Mouse (Mus musculus) duodenum, adult 2 months (tissue): ENCODE data around the gene Vmn1r181. TPM values are rescaled to one million over a fixed set of nuclear protein-coding genes. Genes with fewer than 3 reads are reported as not detected.

Source experiments
- polyA plus RNA-seq: library from polyadenylated mRNA; depleted of rRNA; stranded (reverse); fragments of >200 nt; gene quantifications from 2 replicates; pipeline ENCODE4 v1.2.3, GENCODE M21; 2012; ENCODE audit warnings: low replicate concordance; rRNA removed

The Vmn1r181 gene
- polyA plus RNA-seq, result not detected in 2 replicates

DNA sequence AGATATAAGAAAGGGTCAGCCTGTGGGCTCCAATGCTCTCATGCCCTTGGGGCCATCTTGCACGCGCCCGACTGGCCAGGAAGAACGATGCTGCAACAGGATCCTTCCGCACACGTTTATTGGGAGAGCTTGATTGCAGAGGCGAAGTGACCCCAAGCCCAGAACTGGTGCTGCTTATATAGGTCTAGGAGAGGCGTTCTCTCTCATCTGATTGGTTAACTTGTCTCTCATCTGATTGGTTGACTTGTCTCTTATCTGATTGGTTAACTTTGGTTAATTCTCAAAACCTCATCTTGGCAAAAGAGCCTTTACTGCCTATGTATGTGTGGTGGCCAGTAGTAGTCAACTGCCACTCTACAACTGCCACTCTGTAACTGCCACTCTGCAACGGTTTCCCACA, at the start of gene Vmn1r181:
TSS of gene Vmn1r181 (plus strand) at position 301 of the 400 bp plus-strand sequence.

DNA sequence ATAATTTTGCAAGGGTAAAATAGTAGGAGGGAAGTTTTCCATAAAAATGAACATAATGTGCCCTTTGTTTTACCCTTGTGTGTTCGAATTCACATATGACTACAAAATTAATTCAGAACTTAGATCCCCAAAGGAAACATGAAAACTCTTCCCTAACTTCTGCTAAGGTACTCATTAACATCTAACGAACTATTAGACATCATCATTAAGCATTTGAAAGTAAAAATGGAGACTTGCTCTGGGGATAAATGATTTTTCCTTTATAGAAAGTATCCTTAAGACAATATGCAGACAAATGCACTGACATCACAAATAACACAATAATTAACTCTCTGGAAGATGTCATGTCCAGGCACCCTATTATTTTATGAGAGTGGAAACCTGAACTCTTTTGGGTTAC, 47.7 kb upstream of the Vmn1r181 start, which contains the start of gene Vmn1r179:
TSS of gene Vmn1r179 (plus strand) at position 301 of the 400 bp plus-strand sequence.

DNA sequence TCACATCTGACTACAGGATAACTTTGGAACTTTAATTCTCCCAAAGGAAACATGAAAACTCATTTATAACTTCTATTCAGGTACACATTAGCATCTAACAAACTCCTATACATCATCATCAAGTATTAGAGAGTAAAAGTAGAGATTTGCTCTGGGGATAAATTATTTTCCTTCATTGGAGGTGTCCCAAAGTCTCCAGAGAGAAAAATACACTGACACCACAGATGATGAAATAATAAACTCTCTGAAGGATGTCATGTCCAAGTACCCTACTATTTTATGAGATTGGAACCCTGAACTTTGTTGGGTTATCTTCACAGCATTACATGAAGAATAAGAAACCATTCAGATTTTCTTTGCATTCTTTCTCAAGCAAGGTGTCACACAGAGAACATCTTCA, 24.1 kb upstream of the Vmn1r181 start, which contains the start of gene Vmn1r180:
TSS of gene Vmn1r180 (plus strand) at position 301 of the 400 bp plus-strand sequence.

DNA sequence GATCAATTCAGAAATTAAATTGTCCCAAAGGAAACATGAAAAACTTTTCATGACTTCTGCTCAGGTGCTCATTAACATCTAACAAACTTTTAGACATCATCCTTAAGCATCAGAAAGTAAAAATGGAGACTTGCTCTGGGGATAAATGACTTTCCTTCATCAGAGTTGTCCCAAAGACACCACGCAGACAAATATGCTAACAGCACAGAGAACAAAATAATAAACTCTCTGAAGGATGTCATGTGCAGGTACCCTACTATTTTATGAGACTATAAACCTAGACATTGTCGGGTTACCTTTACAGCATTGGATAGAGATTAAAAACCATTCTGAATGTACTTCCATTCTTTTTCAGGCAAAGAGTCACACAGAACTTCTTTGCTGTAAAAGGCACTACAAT, 27.0 kb downstream of the Vmn1r181 start, which contains the start of gene V1rd19:
TSS of gene V1rd19 (plus strand) at position 301 of the 400 bp plus-strand sequence.

Other genes starting within 250 kb of the Vmn1r181 start
- gene Vmn1r174, start 222.3 kb upstream of the Vmn1r181 start, polyA plus RNA-seq, result not detected in 2 replicates
- not detected in 2 replicates for gene Vmn1r175, start 164.0 kb upstream of the Vmn1r181 start, polyA plus RNA-seq
- not detected in 2 replicates for gene Vmn1r176, start 137.2 kb upstream of the Vmn1r181 start, polyA plus RNA-seq
- gene Vmn1r177, start 108.2 kb upstream of the Vmn1r181 start, polyA plus RNA-seq, result not detected in 2 replicates
- not detected in 2 replicates for gene Vmn1r178, start 82.6 kb upstream of the Vmn1r181 start, polyA plus RNA-seq
- not detected in 2 replicates for gene Vmn1r179, start 47.6 kb upstream of the Vmn1r181 start, polyA plus RNA-seq
- not detected in 2 replicates for gene Vmn1r180, start 24.0 kb upstream of the Vmn1r181 start, polyA plus RNA-seq
- not detected in 2 replicates for gene V1rd19, start 27.1 kb downstream of the Vmn1r181 start, polyA plus RNA-seq
- gene Vmn1r183, start 78.6 kb downstream of the Vmn1r181 start, polyA plus RNA-seq, result not detected in 2 replicates
- 2.8 and 4.6 TPM in 2 replicates for gene Zfp180, start 107.3 kb downstream of the Vmn1r181 start, polyA plus RNA-seq
- 0.46 and 1.2 TPM in 2 replicates for gene Zfp112, start 137.7 kb downstream of the Vmn1r181 start, polyA plus RNA-seq
- gene Zfp235, start 159.6 kb downstream of the Vmn1r181 start, polyA plus RNA-seq, result 1.8 and 2.4 TPM in 2 replicates
- 0.08 TPM in 1 of 2 replicates, not detected in the other for gene Zfp114, start 200.4 kb downstream of the Vmn1r181 start, polyA plus RNA-seq
- 0.23 and 0.29 TPM in 2 replicates for gene Zfp111, start 236.8 kb downstream of the Vmn1r181 start, polyA plus RNA-seq